Mouse (Mus musculus) gastrocnemius, postnatal 14 days (tissue): ENCODE measurements at regions not wholly inside any gene's neighbourhood (a gene's known extent, or its start where the extent isn't known, plus 50 kb on each side); places are given as distances from the start of the nearest gene placed in this dataset.
A peak's percentile ranks its signal among the peaks of the same experiment; 100 is the strongest.

Experiments
- DNase-seq: peaks from one replicate; pipeline ENCODE4 v3.0.0; 2021; ENCODE audit warnings: mixed read lengths
- intact Hi-C: fragments of 180-260 bp; cut with DNase I; formaldehyde crosslinking; loops from one replicate; pipeline ENCODE4 v1.15.1; 2025; ENCODE audit warnings: low total_unique reads

- no peak for DNase-seq
- intact Hi-C loops: no loop called here
Observed at GRCm38 (mm10) chrX:14592793-14593192, 381.8 kb downstream of the H2al1n start.

- intact Hi-C loops: no loop called here
- DNase-seq: no peak
Observed at GRCm38 (mm10) chrX:14596799-14597198, 385.9 kb downstream of the H2al1n start.

GRCm38 (mm10) chrX:14601916-14602315 is 391.0 kb downstream of the H2al1n start:
- no peak for DNase-seq
- intact Hi-C loops: no loop called here

GRCm38 (mm10) chrX:14609196-14609595 is 398.2 kb downstream of the H2al1n start:
- intact Hi-C loops: no loop called here
- no peak for DNase-seq

GRCm38 (mm10) chrX:14628267-14628901 is 417.4 kb downstream of the H2al1n start:
- peak; percentile 21 for DNase-seq

DNA sequence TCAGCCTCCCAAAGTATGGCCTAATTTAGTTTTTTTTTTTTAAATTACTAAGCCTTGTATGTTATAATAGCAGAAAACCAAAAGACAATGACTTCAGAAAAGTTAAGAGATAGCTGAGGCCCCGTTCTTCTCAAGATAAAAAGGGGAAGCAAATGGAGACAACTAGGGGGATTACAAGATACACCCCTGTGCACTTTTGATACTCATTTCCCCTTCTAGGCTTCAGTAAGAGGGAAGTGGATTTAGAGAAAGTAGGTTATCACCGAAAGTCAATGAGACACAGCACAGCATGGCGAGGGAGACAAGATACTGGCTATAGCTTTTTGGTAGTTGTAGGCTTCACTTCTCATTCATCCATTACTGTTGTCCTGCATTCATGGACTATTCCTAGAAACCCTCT is 428.4 kb downstream of the H2al1n start:
- DNase-seq: no peak
- intact Hi-C loops: no loop called here

More at GRCm38 (mm10) chrX:14628267-14628901, 417.4 kb downstream of the H2al1n start:
- intact Hi-C loops: no loop called here

- no peak for DNase-seq
- intact Hi-C loops: no loop called here
Observed at GRCm38 (mm10) chrX:14664852-14665251, 453.9 kb downstream of the H2al1n start.

DNA sequence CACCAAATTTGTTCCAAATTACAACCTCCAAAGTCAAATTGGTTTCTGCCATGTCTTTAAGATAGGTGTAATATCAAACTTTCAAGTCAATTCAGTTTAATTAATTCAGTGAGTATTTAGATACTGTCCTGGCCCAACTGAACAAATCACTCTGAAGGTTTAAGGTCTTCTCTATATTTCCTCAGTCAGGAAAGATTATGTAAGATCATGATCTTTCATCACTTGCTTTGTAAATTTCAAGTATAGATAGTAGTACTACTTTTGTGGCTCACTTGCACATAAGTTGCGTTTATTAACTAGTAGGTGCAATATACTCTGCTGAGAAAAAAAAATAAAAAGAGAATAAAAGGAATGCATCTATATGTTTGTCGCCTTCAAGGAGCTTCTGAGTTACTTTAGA is 485.4 kb downstream of the H2al1n start:
- DNase-seq: no peak
- intact Hi-C loops: no loop called here

- DNase-seq: no peak
- intact Hi-C loops: no loop called here
Observed at GRCm38 (mm10) chrX:14738999-14739398, 528.1 kb downstream of the H2al1n start.
